Mouse (Mus musculus) heart, postnatal 10 days (tissue): ENCODE measurements around the gene Ifit1bl1. TPM values are rescaled to one million over a fixed set of nuclear protein-coding genes. Genes with fewer than 3 reads are reported as not detected.
A peak's percentile ranks its signal among the peaks of the same experiment; 100 is the strongest.

Source experiments
- DNase-seq, 2 experiments: peaks; one replicate each; pipeline ENCODE4 v3.0.0; 2021
- intact Hi-C: fragments of 180-260 bp; cut with DNase I; formaldehyde crosslinking; loops from one replicate; pipeline ENCODE4 v1.15.1; 2025
- total RNA-seq, 2 experiments: library from RNA; stranded (reverse); gene quantifications; 2 replicates each; pipeline ENCODE4 v1.2.3; 2021

Ifit1bl1 gene
- total RNA-seq, 2 experiments from 2014 or later, result 1.1 to 1.3 TPM

GRCm38 (mm10) chr19:34550534-34551223, 51.1 kb downstream of the Ifit1bl1 start, which contains the start of gene Ifit2:
Gene Ifit2 (plus strand): TSS chr19:34550694.
- DNase-seq, result peak; percentile 83 to 85
- intact Hi-C loops, result loop anchor here (1.0 to 5.0 kb wide), 3 partner anchors 47 to 216 kb away; no protein-coding TSS in a partner anchor

GRCm38 (mm10) chr19:34550205-34550533, 51.6 kb downstream of the Ifit1bl1 start:
- intact Hi-C loops, result loop anchor here (1.0 to 5.0 kb wide), 3 partner anchors 47 to 216 kb away; no protein-coding TSS in a partner anchor
- DNase-seq, result no peak

GRCm38 (mm10) chr19:34547976-34548375, 53.8 kb downstream of the Ifit1bl1 start:
- intact Hi-C loops, result loop anchor here (1.0 to 5.0 kb wide), 4 partner anchors 89 to 301 kb away; no protein-coding TSS in a partner anchor
- DNase-seq, result peak; percentile 79 to 91

GRCm38 (mm10) chr19:34546211-34546610, 55.5 kb downstream of the Ifit1bl1 start:
- DNase-seq, result no peak
- intact Hi-C loops, result loop anchor here (5.0 kb wide), 1 partner anchor 226 kb away; no protein-coding TSS in a partner anchor

Other genes starting within 250 kb of the Ifit1bl1 start
- gene Ch25h, start 126.8 kb downstream of the Ifit1bl1 start, total RNA-seq, result under 1 TPM in 1 of 2 experiments, not detected in 1; 0.42 TPM
- gene Lipa, start 74.5 kb downstream of the Ifit1bl1 start, total RNA-seq, result 10 to 100 TPM; 28.6 to 29.1 TPM
- 1 to 10 TPM; 4.9 to 7.3 TPM for gene Ifit2, start 51.3 kb downstream of the Ifit1bl1 start, total RNA-seq
- gene Ifit3, start 18.4 kb downstream of the Ifit1bl1 start, total RNA-seq, result 1 to 10 TPM in 1 of 2 experiments, under 1 TPM in 1; 0.89 to 1.4 TPM
- under 1 TPM; 0.15 to 0.36 TPM for gene Ifit3b, start 6.0 kb upstream of the Ifit1bl1 start, total RNA-seq
- gene Ifit1bl2, start 38.8 kb upstream of the Ifit1bl1 start, total RNA-seq, result under 1 TPM; 0.53 to 0.77 TPM
- under 1 TPM; 0.12 to 0.62 TPM for gene Ifit1, start 38.9 kb upstream of the Ifit1bl1 start, total RNA-seq
- gene Slc16a12, start 145.3 kb upstream of the Ifit1bl1 start, total RNA-seq, result 1 to 10 TPM; 4.7 to 5.8 TPM